Mouse (Mus musculus): ENCODE data around the gene Il27ra. TPM values are rescaled to one million over a fixed set of nuclear protein-coding genes. Genes with fewer than 3 reads are reported as not detected.

Gene Il27ra
- polyA plus RNA-seq, 1 experiment from 2014 or later = 0.81 TPM

DNA sequence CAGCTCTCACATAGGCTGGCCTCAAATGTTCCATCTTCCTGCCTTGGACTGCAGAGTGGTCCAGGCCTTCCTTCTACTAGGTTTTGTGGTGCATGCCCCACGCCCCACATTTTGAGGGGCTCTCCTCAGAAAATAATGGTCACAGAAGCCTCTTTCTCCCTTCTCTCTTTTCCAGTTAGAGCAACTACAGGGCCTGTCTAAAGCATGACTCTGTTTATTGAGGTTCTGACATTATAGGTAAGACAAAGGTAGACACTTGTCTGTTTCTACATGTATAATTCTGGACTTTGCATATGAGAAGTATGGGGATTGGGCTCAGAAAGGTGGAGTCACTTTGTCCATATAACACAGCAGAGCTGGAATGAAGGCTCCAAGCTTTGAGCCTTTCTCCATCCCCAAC is 22.6 kb upstream of the Il27ra start, which contains the start of gene Gm10643:
Gene Gm10643 (minus strand): TSS at position 101 of the 400 bp plus-strand sequence.
- ATAC-seq (ENCODE audit: insufficient number of reproducible peaks, insufficient read depth, low FRiP score, low TSS enrichment) = no peak
- peaks cover 18% of the 10 kb centered on the region for H3K4me1 ChIP-seq
- peak within 1 kb of the TSS; percentile 67 for H3K4me2 ChIP-seq (replicated peaks)
- H3K27ac ChIP-seq = peak within 1 kb of the TSS; percentile 61
- H3K9ac ChIP-seq = peak within 1 kb of the TSS; percentile 56
- H3K36me3 ChIP-seq = no peaks in the 10 kb centered on the region
- peak within 1 kb of the TSS; percentile 84 for H3K4me3 ChIP-seq
- no peaks in the 10 kb centered on the region for H3K9me3 ChIP-seq
- 88% methylated on average over 1 of the region's 1 CpGs for WGBS
- H3K27me3 ChIP-seq = no peaks in the 10 kb centered on the region

DNA sequence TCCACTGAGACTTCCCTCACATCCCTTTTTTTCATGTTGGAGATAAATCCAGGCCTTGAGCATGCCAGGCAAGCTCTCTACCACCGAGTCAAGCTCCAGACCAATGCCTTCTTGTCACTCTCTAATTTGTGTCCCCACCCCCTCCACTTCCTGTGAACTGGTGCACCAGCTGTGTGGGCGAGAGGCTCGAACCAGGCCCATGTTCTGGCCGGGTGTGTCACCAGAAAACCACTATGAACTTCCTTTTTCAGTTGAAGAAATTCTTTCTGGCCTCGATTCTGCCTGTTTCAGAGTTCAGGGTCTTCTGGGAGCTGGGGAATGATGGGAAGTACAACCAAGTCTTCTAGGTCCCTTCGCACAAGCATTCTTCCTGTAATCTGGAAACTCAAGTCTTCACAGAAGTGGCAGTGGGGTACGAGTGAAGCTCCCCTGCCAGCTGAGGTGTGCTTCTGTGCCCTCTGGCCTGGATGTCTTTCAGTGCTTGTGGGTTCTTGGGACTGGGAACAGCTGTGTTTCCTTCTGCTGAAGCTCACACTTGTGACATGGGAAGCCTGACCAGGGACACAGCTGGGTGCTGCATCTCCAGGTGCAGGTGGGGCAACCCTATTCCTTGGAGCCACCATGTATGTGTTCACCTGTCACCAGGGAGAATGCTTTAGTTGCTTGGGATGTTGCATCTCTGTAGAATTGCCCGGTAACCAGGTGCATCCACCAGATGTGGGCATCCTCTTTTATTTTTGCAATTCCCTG is 21.6 kb upstream of the Il27ra start:
- no peaks in the 10 kb centered on the region for H3K36me3 ChIP-seq
- no peak for ATAC-seq (ENCODE audit: insufficient number of reproducible peaks, insufficient read depth, low FRiP score, low TSS enrichment)
- H3K4me3 ChIP-seq = no peak overlapping the region
- H3K27ac ChIP-seq = no peak overlapping the region
- H3K9ac ChIP-seq = no peak overlapping the region
- peaks cover 14% of the 10 kb centered on the region for H3K4me1 ChIP-seq
- no peak overlapping the region for H3K4me2 ChIP-seq (replicated peaks)
- H3K27me3 ChIP-seq = no peaks in the 10 kb centered on the region
- 68% methylated on average over 8 of the region's 8 CpGs for WGBS
- no peaks in the 10 kb centered on the region for H3K9me3 ChIP-seq

- ATAC-seq (ENCODE audit: insufficient number of reproducible peaks, insufficient read depth, low FRiP score, low TSS enrichment) = no peak
- Histone ChIP-seq H3K4me2 (replicated peaks) (no peak overlapping the region), H3K9me3 (no peaks in the 10 kb centered on the region), H3K4me3 (no peak overlapping the region), H3K4me1 (no peaks in the 10 kb centered on the region), H3K27ac (no peak overlapping the region), H3K9ac (no peak overlapping the region), H3K36me3 (no peaks in the 10 kb centered on the region), H3K27me3 (no peaks in the 10 kb centered on the region)
- WGBS = 86% methylated on average over 2 of the region's 2 CpGs
These were observed 17.9 kb upstream of the Il27ra start for GRCm38 (mm10) chr8:84060245-84060644.

GRCm38 (mm10) chr8:84059226-84059625 is 16.8 kb upstream of the Il27ra start:
- 95% methylated on average over 2 of the region's 2 CpGs for WGBS
- Histone ChIP-seq H3K27me3 (no peaks in the 10 kb centered on the region), H3K4me3 (no peak overlapping the region), H3K9me3 (no peaks in the 10 kb centered on the region), H3K36me3 (no peaks in the 10 kb centered on the region), H3K4me2 (replicated peaks) (no peak overlapping the region), H3K9ac (no peak overlapping the region), H3K4me1 (no peaks in the 10 kb centered on the region), H3K27ac (no peak overlapping the region)
- no peak for ATAC-seq (ENCODE audit: insufficient number of reproducible peaks, insufficient read depth, low FRiP score, low TSS enrichment)

GRCm38 (mm10) chr8:84057827-84058226 is 15.4 kb upstream of the Il27ra start:
- 84% methylated on average over 1 of the region's 1 CpGs for WGBS

GRCm38 (mm10) chr8:84053229-84053628 is 10.8 kb upstream of the Il27ra start:
- Histone ChIP-seq H3K36me3 (no peaks in the 10 kb centered on the region), H3K4me2 (replicated peaks) (no peak overlapping the region), H3K4me1 (no peaks in the 10 kb centered on the region), H3K9me3 (no peaks in the 10 kb centered on the region), H3K27me3 (no peaks in the 10 kb centered on the region), H3K9ac (no peak overlapping the region), H3K27ac (no peak overlapping the region), H3K4me3 (no peak overlapping the region)
- 91% methylated on average over 5 of the region's 5 CpGs for WGBS
- ATAC-seq (ENCODE audit: insufficient number of reproducible peaks, insufficient read depth, low FRiP score, low TSS enrichment) = no peak

More at GRCm38 (mm10) chr8:84057827-84058226, 15.4 kb upstream of the Il27ra start:
- H3K9ac ChIP-seq = no peak overlapping the region
- no peak overlapping the region for H3K4me2 ChIP-seq (replicated peaks)
- H3K4me3 ChIP-seq = no peak overlapping the region
- no peak for ATAC-seq (ENCODE audit: insufficient number of reproducible peaks, insufficient read depth, low FRiP score, low TSS enrichment)
- no peaks in the 10 kb centered on the region for H3K27me3 ChIP-seq
- no peaks in the 10 kb centered on the region for H3K4me1 ChIP-seq
- H3K9me3 ChIP-seq = no peaks in the 10 kb centered on the region
- no peaks in the 10 kb centered on the region for H3K36me3 ChIP-seq
- H3K27ac ChIP-seq = no peak overlapping the region

- no peaks in the 10 kb centered on the region for H3K36me3 ChIP-seq
- no peaks in the 10 kb centered on the region for H3K27me3 ChIP-seq
- H3K4me1 ChIP-seq = no peaks in the 10 kb centered on the region
- no peak overlapping the region for H3K4me3 ChIP-seq
- H3K9ac ChIP-seq = no peak overlapping the region
- no peak overlapping the region for H3K4me2 ChIP-seq (replicated peaks)
- 81% methylated on average over 3 of the region's 3 CpGs for WGBS
- H3K9me3 ChIP-seq = no peaks in the 10 kb centered on the region
- no peak overlapping the region for H3K27ac ChIP-seq
- no peak for ATAC-seq (ENCODE audit: insufficient number of reproducible peaks, insufficient read depth, low FRiP score, low TSS enrichment)
These were observed 10.4 kb upstream of the Il27ra start for GRCm38 (mm10) chr8:84052746-84053145.

DNA sequence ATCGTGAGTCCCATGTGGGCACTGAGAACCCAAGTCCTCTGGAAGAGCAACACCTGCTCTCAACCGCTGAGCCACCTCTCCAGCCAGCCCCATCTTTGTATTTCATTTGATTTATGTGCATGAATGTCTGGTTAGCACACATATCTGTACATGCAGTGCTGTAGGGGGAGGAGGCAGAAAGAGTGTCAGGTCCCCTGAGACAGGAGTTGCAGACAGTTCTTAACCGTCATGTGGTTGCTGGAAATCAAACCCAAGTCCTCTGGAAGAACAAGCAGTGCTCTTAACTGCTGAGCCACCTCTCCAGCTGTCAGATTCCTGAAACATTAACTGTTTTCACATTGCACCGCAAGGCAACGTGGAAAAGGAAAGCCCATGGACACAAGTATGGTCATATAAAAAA is 5.8 kb upstream of the Il27ra start:
- no peak for ATAC-seq (ENCODE audit: insufficient number of reproducible peaks, insufficient read depth, low FRiP score, low TSS enrichment)
- Histone ChIP-seq H3K36me3 (no peaks in the 10 kb centered on the region), H3K27me3 (peaks cover 31% of the 10 kb centered on the region), H3K27ac (no peak overlapping the region), H3K4me2 (replicated peaks) (no peak overlapping the region), H3K9me3 (no peaks in the 10 kb centered on the region), H3K4me1 (0 out of 2 replicates have a peak, but pooled peaks cover 5% of the 10 kb centered on the region), H3K4me3 (no peak overlapping the region), H3K9ac (no peak overlapping the region)
- WGBS = 69% methylated on average over 5 of the region's 5 CpGs

- Histone ChIP-seq H3K27ac (no peak overlapping the region), H3K36me3 (no peaks in the 10 kb centered on the region), H3K4me1 (peaks cover 15% of the 10 kb centered on the region), H3K4me2 (replicated peaks) (no peak overlapping the region), H3K27me3 (peaks cover 48% of the 10 kb centered on the region), H3K9me3 (no peaks in the 10 kb centered on the region), H3K9ac (no peak overlapping the region), H3K4me3 (no peak overlapping the region)
- ATAC-seq (ENCODE audit: insufficient number of reproducible peaks, insufficient read depth, low FRiP score, low TSS enrichment) = no peak
- WGBS = 76% methylated on average over 3 of the region's 3 CpGs
These were observed 4.1 kb upstream of the Il27ra start for GRCm38 (mm10) chr8:84046505-84046904.

DNA sequence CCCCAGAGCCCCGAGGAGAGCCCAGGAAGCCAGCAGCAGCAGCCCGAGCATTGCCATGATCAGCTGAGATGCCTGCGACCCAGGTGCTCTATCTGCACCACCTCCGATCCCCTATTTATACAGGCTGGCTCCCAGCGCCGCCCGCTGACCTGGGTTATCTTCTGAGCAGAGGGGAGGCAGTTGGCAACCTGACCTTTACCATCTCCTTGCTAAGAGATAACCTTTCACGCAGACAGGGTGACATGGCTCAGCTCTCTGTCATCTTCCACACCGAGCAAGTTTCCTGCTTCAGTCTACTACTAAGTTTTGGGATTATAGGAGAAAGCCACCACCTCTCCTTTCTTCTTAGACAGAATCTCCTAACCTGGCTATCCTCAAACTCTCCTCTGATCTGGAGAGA is 2.5 kb upstream of the Il27ra start, which contains the start of gene Rln3:
Gene Rln3 (minus strand): TSS at position 101 of the 400 bp plus-strand sequence.
- Histone ChIP-seq H3K9ac (no peak within 1 kb of the TSS), H3K27me3 (peaks cover 58% of the 10 kb centered on the region), H3K9me3 (no peaks in the 10 kb centered on the region), H3K27ac (no peak within 1 kb of the TSS), H3K4me3 (no peak within 1 kb of the TSS), H3K4me2 (replicated peaks) (peak within 1 kb of the TSS; percentile 26), H3K36me3 (no peaks in the 10 kb centered on the region), H3K4me1 (peaks cover 15% of the 10 kb centered on the region)
- no peak for ATAC-seq (ENCODE audit: insufficient number of reproducible peaks, insufficient read depth, low FRiP score, low TSS enrichment)
- 8% methylated on average over 9 of the region's 9 CpGs for WGBS

GRCm38 (mm10) chr8:84044103-84044502 is 1.7 kb upstream of the Il27ra start:
- H3K9me3 ChIP-seq = no peaks in the 10 kb centered on the region
- H3K36me3 ChIP-seq = no peaks in the 10 kb centered on the region
- no peak overlapping the region for H3K4me3 ChIP-seq
- peaks cover 15% of the 10 kb centered on the region for H3K4me1 ChIP-seq
- no peak overlapping the region for H3K4me2 ChIP-seq (replicated peaks)
- H3K27ac ChIP-seq = no peak overlapping the region
- H3K27me3 ChIP-seq = peaks cover 58% of the 10 kb centered on the region
- no peak overlapping the region for H3K9ac ChIP-seq
- ATAC-seq (ENCODE audit: insufficient number of reproducible peaks, insufficient read depth, low FRiP score, low TSS enrichment) = no peak
- WGBS = 5% methylated on average over 7 of the region's 7 CpGs

GRCm38 (mm10) chr8:84042948-84043342 is 556 bp upstream of the Il27ra start:
- ATAC-seq (ENCODE audit: insufficient number of reproducible peaks, insufficient read depth, low FRiP score, low TSS enrichment) = no peak
- H3K36me3 ChIP-seq = no peaks in the 10 kb centered on the region
- peak overlapping the region; percentile 37; the same call in 1 of the 2 replicates for H3K4me3 ChIP-seq
- peak overlapping the region; percentile 76 for H3K4me2 ChIP-seq (replicated peaks)
- H3K27me3 ChIP-seq = peaks cover 61% of the 10 kb centered on the region
- H3K27ac ChIP-seq = no peak overlapping the region
- H3K9me3 ChIP-seq = no peaks in the 10 kb centered on the region
- H3K9ac ChIP-seq = no peak overlapping the region
- 26% methylated on average over 12 of the region's 12 CpGs for WGBS
- peaks cover 15% of the 10 kb centered on the region for H3K4me1 ChIP-seq
